Mouse (Mus musculus) midbrain, embryonic 13.5 days (tissue): Measurements from ENCODE around the gene Rbms1. TPM values are rescaled to one million over a fixed set of nuclear protein-coding genes. Genes with fewer than 3 reads are reported as not detected.
A peak's percentile ranks its signal among the peaks of the same experiment; 100 is the strongest.

Experiments
- ATAC-seq: fragments of 200-750 bp; cut with Nextera tagmentation; 2 replicates; pipeline ENCODE4 v1.8.0; 2017; ENCODE audit warnings: mild to moderate bottlenecking, moderate TSS enrichment, moderate library complexity
- H3K27ac ChIP-seq: fragments of 300-500 bp; sonication (generic); 2 replicates; pipeline ENCODE4 v1.5.1; 2015; ENCODE audit warnings: inconsistent platforms, mild to moderate bottlenecking, moderate library complexity
- H3K27me3 ChIP-seq: fragments of 300-500 bp; sonication (generic); 2 replicates; pipeline ENCODE4 v1.6.1; 2015; ENCODE audit warnings: mild to moderate bottlenecking, inconsistent platforms
- H3K36me3 ChIP-seq: fragments of 300-500 bp; sonication (generic); 2 replicates; pipeline ENCODE4 v1.6.1; 2015; ENCODE audit warnings: mild to moderate bottlenecking, inconsistent platforms
- H3K4me1 ChIP-seq: fragments of 300-500 bp; sonication (generic); replicated peaks from 2 replicates; pipeline ENCODE4 v1.6.1; 2015; ENCODE audit warnings: inconsistent platforms
- H3K4me2 ChIP-seq: fragments of 300-500 bp; sonication (generic); replicated peaks from 2 replicates; pipeline ENCODE4 v1.6.1; 2015; ENCODE audit warnings: moderate library complexity, mild to moderate bottlenecking, inconsistent platforms
- H3K4me3 ChIP-seq: fragments of 300-500 bp; sonication (generic); replicated peaks from 2 replicates; pipeline ENCODE4 v1.5.1; 2015; ENCODE audit warnings: mild to moderate bottlenecking, inconsistent platforms
- H3K9ac ChIP-seq: fragments of 300-500 bp; sonication (generic); replicated peaks from 2 replicates; pipeline ENCODE4 v1.6.1; 2015; ENCODE audit warnings: mild to moderate bottlenecking, inconsistent platforms
- H3K9me3 ChIP-seq: fragments of 300-500 bp; sonication (generic); 2 replicates; pipeline ENCODE4 v1.6.1; 2016; ENCODE audit warnings: mild to moderate bottlenecking, inconsistent platforms
- WGBS: fragments of 180-500 bp; shearing (Covaris S2); methylation state at CpG from one replicate; pipeline ENCODE4 v1.1.7; 2015; 5-methylcytosine and 5-hydroxymethylcytosine counted together
- polyA plus RNA-seq: library from polyadenylated mRNA; unstranded; fragments of >200 nt; fragmentation: Nextera tagmentation; extraction: Ambion mirVana; gene quantifications from 2 replicates; pipeline ENCODE4 v1.2.1, GENCODE M21; 2015

Rbms1 gene
- polyA plus RNA-seq: 29.5 and 32.0 TPM in 2 replicates

GRCm38 (mm10) chr2:60962671-60963421, at the start of gene Rbms1:
Gene Rbms1, minus strand, starts transcription at chr2:60963192.
- Histone ChIP-seq H3K9me3 (no peaks in the 10 kb centered on the region), H3K4me3 (peak within 1 kb of the TSS; percentile 74), H3K4me2 (peak within 1 kb of the TSS; percentile 80), H3K9ac (peak within 1 kb of the TSS; percentile 82), H3K36me3 (no peaks in the 10 kb centered on the region), H3K27me3 (peaks cover 26% of the 10 kb centered on the region), H3K27ac (peak within 1 kb of the TSS; percentile 82), H3K4me1 (peaks cover 20% of the 10 kb centered on the region; the same call in 1 of the 2 replicates)
- ATAC-seq: peak; percentile 87
- WGBS: 0% methylated on average over 49 of the region's 51 CpGs

DNA sequence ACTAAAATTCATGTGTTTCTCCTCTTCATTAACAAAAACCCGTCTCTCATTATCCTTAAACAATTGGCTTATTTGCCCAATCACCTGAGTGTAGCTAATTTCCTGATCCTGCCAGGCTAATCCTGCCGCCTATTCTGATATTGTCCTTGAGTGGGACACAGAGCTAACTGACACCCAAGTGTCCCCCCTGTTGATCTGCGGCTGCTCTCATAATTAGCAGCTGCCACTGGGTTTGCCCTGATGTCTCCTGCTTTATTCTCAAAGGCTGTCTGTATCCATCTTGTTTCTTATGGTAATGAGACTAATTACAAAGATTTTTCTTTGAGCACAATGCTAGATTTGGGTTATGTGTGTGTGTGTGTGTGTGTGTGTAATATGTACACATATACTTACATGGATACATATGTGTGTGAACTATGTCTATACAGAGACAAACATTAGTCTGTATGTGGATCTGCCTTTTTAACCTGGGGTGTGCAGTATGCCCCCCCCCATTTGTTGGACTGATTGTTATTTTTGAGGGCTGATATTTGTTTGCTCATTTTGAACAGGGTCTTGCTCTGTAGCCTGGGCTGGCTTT, 49.3 kb upstream of the Rbms1 start:
- Histone ChIP-seq H3K4me1 (peaks cover 4% of the 10 kb centered on the region; the same call in 1 of the 2 replicates), H3K36me3 (no peaks in the 10 kb centered on the region), H3K4me3 (no peak overlapping the region), H3K9ac (no peak overlapping the region), H3K27ac (no peak overlapping the region), H3K4me2 (no peak overlapping the region), H3K27me3 (no peaks in the 10 kb centered on the region), H3K9me3 (0 out of 2 replicates have a peak, but pooled peaks cover 3% of the 10 kb centered on the region)
- peak; percentile 87 for ATAC-seq
- WGBS: 10% methylated on average over 3 of the region's 3 CpGs

GRCm38 (mm10) chr2:60986286-60986685, 23.3 kb upstream of the Rbms1 start:
- 83% methylated on average over 5 of the region's 5 CpGs for WGBS
- no peaks in the 10 kb centered on the region for H3K27me3 ChIP-seq
- no peak overlapping the region for H3K9ac ChIP-seq
- no peak for ATAC-seq
- no peak overlapping the region for H3K4me2 ChIP-seq
- H3K4me1 ChIP-seq: no peaks in the 10 kb centered on the region
- no peaks in the 10 kb centered on the region for H3K9me3 ChIP-seq
- no peaks in the 10 kb centered on the region for H3K36me3 ChIP-seq
- no peak overlapping the region for H3K27ac ChIP-seq
- no peak overlapping the region for H3K4me3 ChIP-seq

DNA sequence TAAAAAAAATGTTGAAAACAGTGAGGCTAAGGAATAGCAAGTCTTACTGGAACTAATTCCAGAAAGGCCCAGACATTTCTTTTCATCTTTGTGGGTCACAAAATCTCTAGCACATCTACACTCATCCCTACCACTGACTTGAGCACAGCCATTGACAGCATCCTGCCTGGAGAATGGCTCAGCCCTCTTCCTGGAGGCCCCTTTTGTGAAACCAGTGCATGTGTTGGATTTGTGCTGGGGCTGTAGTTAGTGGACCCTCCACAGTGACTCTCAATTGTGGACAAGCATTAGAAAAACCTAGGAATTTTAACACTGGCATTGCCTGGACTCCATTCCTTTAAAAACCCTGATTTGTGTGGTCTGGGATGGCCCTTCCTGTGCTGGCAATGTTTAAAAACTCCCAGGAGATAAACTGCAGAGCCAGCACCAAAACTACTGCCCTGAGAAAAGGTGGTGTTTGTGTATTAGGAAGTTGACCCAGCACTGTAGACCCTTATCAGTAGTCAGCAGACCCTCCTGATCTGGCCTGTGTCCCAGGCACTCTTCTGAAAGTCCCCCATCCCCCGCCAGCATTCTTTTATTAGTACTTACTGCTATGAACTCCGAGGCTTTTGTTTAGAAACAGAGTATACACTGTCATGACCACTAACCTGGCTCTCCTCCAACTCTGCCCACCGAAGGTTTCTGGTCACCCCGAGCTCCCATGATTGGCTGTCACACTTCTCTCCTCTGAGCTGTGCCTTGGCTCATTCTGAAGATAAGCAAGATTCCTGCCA, 15.7 kb upstream of the Rbms1 start:
- Histone ChIP-seq H3K36me3 (no peaks in the 10 kb centered on the region), H3K27me3 (no peaks in the 10 kb centered on the region), H3K27ac (no peak overlapping the region), H3K4me3 (no peak overlapping the region), H3K4me1 (peaks cover 5% of the 10 kb centered on the region; the same call in 1 of the 2 replicates), H3K4me2 (no peak overlapping the region), H3K9ac (no peak overlapping the region), H3K9me3 (no peaks in the 10 kb centered on the region)
- peak; percentile 58; the same call in 1 of the 2 replicates for ATAC-seq
- WGBS: 59% methylated on average over 4 of the region's 4 CpGs

- ATAC-seq: no peak
- Histone ChIP-seq H3K36me3 (no peaks in the 10 kb centered on the region), H3K9me3 (no peaks in the 10 kb centered on the region), H3K4me3 (no peak overlapping the region), H3K27me3 (no peaks in the 10 kb centered on the region), H3K4me2 (no peak overlapping the region), H3K4me1 (no peaks in the 10 kb centered on the region), H3K27ac (no peak overlapping the region), H3K9ac (no peak overlapping the region)
- 62% methylated on average over 7 of the region's 7 CpGs for WGBS
Measured at GRCm38 (mm10) chr2:60972189-60972814, 9.3 kb upstream of the Rbms1 start.

DNA sequence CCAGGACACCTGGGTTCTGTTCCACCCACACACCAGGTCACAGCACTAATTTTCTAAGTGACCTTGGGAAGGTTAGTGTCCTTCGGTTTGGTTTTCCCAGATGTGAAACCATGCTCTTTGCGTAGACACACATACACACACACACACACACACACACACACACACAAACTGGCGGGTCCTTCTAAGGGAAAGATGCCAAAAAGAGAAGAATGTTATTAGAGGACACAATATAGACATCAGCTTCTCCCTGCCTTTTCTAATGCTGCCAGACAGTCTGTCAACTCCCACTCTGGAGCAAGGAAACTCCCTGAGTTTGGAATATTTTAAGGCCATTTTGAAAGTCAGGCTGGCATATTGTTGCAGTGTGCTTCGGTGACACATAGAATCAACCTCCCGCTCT, 624 bp upstream of the Rbms1 start:
- ATAC-seq: peak; percentile 15; the same call in 1 of the 2 replicates
- 6% methylated on average over 5 of the region's 5 CpGs for WGBS
- H3K4me3 ChIP-seq: peak overlapping the region; percentile 74
- peaks cover 20% of the 10 kb centered on the region; the same call in 1 of the 2 replicates for H3K4me1 ChIP-seq
- H3K4me2 ChIP-seq: peak overlapping the region; percentile 80
- H3K9ac ChIP-seq: peak overlapping the region; percentile 82
- H3K36me3 ChIP-seq: no peaks in the 10 kb centered on the region
- peak overlapping the region; percentile 82 for H3K27ac ChIP-seq
- peaks cover 26% of the 10 kb centered on the region for H3K27me3 ChIP-seq
- H3K9me3 ChIP-seq: no peaks in the 10 kb centered on the region

GRCm38 (mm10) chr2:60962001-60962670, 856 bp downstream of the Rbms1 start:
- peak; percentile 89 for ATAC-seq

GRCm38 (mm10) chr2:60961281-60961680, 1.7 kb downstream of the Rbms1 start:
- no peaks in the 10 kb centered on the region for H3K9me3 ChIP-seq
- H3K4me2 ChIP-seq: peak overlapping the region; percentile 80
- peaks cover 26% of the 10 kb centered on the region for H3K27me3 ChIP-seq
- peaks cover 20% of the 10 kb centered on the region; the same call in 1 of the 2 replicates for H3K4me1 ChIP-seq
- no peaks in the 10 kb centered on the region for H3K36me3 ChIP-seq
- 54% methylated on average over 5 of the region's 5 CpGs for WGBS
- H3K27ac ChIP-seq: no peak overlapping the region
- H3K9ac ChIP-seq: no peak overlapping the region
- peak overlapping the region; percentile 74 for H3K4me3 ChIP-seq
- no peak for ATAC-seq

More at GRCm38 (mm10) chr2:60962001-60962670, 856 bp downstream of the Rbms1 start:
- WGBS: under 1% methylated on average over 45 of the region's 64 CpGs
- peak overlapping the region; percentile 82 for H3K27ac ChIP-seq
- H3K9me3 ChIP-seq: no peaks in the 10 kb centered on the region
- H3K4me1 ChIP-seq: peaks cover 20% of the 10 kb centered on the region; the same call in 1 of the 2 replicates
- no peaks in the 10 kb centered on the region for H3K36me3 ChIP-seq
- H3K9ac ChIP-seq: peak overlapping the region; percentile 82
- H3K27me3 ChIP-seq: peaks cover 26% of the 10 kb centered on the region
- H3K4me2 ChIP-seq: peak overlapping the region; percentile 80
- peak overlapping the region; percentile 74 for H3K4me3 ChIP-seq

DNA sequence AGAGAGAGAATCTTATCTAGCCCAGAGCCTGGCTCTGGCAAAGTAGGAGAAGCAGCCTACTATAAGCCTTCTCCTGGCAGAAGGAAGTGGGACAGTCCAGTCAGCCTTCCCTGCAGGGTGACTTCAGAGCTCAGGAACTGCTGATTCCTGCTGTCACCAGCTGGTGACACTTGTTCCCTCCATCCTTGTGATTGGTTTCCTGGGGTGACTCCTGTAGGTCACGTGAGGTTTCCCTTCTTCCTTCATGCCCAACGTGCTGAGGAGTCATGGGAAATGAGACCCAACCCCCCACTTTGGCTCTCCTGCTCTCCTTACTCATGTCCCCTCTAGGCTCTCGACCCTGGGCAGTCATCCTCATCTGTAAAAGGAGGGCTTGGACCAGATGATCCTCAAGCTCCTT, 14.8 kb downstream of the Rbms1 start:
- H3K9ac ChIP-seq: no peak overlapping the region
- no peak overlapping the region for H3K27ac ChIP-seq
- ATAC-seq: no peak
- no peaks in the 10 kb centered on the region for H3K27me3 ChIP-seq
- H3K9me3 ChIP-seq: no peaks in the 10 kb centered on the region
- no peaks in the 10 kb centered on the region for H3K4me1 ChIP-seq
- H3K4me3 ChIP-seq: no peak overlapping the region
- no peak overlapping the region for H3K4me2 ChIP-seq
- no peaks in the 10 kb centered on the region for H3K36me3 ChIP-seq
- 74% methylated on average over 3 of the region's 3 CpGs for WGBS

DNA sequence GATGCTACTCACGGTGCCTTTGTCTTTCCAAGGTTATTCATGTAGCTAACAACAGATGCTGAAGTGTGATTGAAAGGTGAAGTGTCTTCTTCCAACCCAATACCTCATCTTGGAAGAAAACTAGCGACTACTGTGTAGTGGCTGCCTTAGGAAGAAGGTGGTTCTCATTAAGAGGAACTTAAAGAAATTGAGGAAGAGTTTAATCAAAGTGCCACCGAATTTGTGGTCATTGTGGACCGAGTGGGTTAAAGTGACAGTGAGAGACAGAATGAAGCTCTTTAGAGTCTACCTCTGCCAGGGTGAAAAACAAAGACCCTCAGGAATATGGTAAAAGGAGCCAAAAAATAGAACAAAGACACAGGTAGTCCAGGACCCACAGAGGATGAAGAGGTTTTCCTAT, 15.2 kb downstream of the Rbms1 start:
- no peaks in the 10 kb centered on the region for H3K27me3 ChIP-seq
- 95% methylated on average over 4 of the region's 4 CpGs for WGBS
- H3K4me1 ChIP-seq: no peaks in the 10 kb centered on the region
- ATAC-seq: no peak
- no peak overlapping the region for H3K27ac ChIP-seq
- no peaks in the 10 kb centered on the region for H3K36me3 ChIP-seq
- H3K4me3 ChIP-seq: no peak overlapping the region
- H3K9me3 ChIP-seq: no peaks in the 10 kb centered on the region
- no peak overlapping the region for H3K9ac ChIP-seq
- no peak overlapping the region for H3K4me2 ChIP-seq

DNA sequence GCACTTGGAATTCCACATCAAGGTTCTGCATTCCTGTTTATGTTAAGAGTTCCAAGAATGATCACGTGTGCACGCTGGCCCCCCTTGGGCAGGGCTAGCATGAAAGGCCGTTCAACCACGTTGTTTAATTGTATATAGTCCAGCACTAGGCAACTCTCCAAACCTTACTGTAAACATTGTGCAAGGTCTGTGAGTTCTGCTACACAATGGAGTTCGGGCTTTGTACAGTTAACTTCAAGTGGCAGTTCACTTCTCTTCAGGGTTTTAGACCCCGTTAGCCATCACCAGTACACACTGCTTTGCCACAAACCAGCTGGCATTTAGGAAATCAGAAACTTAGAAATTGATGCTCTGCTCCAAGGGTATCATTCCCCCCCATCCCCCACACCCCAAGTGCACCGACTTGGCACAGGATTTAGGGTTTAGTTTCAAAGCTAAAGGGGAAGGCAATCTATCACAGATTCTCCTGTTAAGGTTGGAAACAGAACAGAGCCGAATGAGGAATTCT, 22.5 kb downstream of the Rbms1 start:
- 76% methylated on average over 8 of the region's 8 CpGs for WGBS
- Histone ChIP-seq H3K4me3 (no peak overlapping the region), H3K27me3 (no peaks in the 10 kb centered on the region), H3K9me3 (no peaks in the 10 kb centered on the region), H3K27ac (no peak overlapping the region), H3K4me1 (no peaks in the 10 kb centered on the region), H3K36me3 (no peaks in the 10 kb centered on the region), H3K9ac (no peak overlapping the region), H3K4me2 (no peak overlapping the region)
- ATAC-seq: peak; percentile 56; the same call in 1 of the 2 replicates
